Mouse (Mus musculus): Measurements from ENCODE around the gene Mical3.

Gene Mical3

DNA sequence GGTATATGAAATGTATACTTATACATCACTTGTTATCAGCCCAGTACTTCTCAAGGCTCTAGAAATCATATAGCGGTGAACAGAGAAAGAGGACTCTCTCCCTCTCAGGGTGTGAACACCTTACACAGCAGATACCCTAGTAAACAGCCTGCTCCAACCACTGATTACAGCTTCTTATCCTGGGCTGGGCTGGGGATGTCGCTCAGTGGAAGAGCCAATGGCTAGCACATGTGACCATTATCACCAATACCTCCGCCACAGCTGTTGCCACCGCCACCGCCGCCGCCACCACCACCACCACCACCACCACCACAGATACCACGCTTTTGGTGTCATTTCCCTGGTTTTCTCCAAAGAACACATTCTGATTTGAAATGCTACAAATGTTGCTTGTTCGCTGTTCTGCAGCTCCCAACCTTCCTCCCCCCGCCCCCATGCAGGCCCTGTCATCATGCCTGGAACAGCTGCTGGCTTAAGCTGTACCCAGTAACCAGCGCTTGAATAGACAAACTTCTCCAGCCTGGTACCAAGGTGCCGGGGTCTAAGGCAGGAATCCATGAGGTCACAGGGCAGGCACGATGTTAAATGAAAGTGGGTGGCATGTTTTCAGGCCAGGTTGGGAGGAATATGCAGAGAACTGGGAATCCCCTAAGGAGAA is 78.7 kb downstream of the Mical3 start:
- no peak for DNase-seq (ENCODE audit: low read depth)

DNA sequence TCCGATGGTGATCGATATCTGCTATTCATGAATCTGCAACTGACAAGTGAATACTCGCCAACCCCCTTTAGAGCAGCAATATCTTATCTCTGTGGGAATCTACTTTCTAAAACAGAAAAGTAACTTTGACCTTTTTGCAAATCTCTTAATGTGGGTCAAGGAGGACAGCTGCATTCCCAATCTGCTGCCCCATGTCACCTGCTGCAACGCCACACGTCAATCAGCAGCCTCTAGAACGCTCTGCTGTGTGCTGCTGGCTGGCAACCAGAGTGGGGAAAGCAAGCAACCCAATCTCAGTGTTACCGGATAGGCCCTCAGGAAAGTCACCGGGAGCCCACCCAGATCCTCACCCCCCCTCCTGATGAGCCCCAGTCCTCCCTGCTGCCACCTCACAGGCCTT is 79.4 kb downstream of the Mical3 start:
- no peak for DNase-seq (ENCODE audit: low read depth)

DNA sequence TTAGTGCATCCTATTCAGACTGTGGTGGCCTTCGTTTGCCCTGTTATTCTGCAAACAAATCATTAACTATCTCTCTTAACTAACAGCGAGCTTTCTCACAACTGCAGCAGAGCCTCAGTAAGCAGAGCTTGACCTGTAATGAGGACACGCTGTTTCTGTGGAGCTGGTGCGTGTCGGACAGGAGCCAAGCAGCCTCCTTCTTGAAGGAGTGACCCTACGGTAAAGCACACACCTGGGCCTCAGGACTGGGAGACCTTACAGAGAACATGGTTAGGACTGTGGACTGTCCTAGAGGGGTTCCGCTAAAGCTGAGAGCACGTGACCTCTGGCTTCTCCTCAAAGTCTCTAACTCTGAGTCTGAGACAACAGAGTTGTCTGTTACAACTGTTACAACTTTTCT is 82.1 kb downstream of the Mical3 start:
- no peak for DNase-seq (ENCODE audit: low read depth)

DNA sequence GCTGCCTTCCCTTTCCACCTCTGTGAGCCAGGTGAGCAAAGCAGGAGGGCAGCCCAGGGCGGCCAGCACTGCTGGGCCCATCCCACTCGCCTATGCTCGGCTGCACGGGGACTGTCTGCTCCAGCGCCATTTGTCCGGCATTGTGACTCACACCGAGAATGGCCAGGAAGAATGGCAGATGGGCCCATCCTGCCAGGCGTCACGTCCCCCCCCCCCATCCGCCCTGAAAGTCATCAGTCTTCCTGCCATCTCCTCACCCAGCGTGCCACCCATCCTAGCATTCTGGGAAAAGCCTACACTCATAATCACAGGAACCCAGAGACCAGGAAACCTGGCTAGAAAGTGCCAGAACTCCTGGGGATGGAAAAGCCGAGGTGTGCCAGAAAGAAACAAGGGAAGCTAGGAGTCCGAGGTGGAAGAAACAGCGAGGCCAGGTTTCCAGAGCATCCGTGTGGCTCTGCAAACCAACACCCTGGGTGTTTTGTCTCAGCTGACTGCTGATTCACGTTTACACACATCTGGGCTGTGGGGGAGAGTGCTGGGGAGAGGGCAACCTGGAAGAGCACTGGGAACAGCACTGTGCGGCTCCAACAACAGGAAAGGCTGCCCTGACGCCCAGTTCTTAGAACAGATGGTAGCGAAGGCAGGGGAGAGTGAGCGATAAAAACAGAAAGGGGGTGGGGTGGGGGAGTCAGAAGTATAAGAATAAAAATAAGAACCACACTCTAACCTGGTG is 85.3 kb downstream of the Mical3 start:
- DNase-seq (ENCODE audit: low read depth), result no peak

DNA sequence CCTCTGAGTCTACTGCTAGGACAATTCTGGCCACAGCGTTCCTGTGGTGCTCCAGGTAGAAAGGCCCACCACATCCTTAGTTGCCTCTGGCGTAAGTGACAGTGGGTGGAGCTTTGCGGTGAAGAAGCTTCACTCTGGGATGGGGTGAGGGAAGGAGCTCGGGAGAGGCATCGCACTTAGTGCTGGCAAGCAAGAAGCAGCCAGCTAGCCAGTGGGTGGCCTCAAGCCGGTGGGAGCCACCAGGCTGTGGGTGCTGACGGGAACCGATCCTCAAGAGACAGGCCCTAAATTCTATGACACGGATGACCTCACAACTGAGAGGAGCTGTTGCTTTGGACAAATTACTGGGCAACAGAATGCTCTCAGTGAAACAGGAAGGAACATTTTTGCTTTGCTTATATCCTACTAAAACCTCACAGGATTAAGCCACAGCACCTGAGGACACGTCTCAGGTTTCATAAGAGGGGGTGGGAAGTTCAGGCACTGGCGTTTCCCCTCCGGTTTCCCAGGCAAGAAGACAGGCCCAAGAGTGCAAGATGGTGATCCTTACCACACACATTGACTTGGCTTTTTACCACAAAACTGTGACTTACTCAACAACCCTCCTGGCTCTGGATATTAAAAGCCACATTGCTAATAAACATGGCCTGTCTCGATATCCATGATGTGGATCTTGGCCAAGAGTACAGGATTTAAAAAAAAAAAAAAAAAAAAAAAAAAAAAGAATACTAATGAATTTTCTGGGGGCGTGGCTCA is 87.2 kb downstream of the Mical3 start:
- no peak for DNase-seq (ENCODE audit: low read depth)

DNA sequence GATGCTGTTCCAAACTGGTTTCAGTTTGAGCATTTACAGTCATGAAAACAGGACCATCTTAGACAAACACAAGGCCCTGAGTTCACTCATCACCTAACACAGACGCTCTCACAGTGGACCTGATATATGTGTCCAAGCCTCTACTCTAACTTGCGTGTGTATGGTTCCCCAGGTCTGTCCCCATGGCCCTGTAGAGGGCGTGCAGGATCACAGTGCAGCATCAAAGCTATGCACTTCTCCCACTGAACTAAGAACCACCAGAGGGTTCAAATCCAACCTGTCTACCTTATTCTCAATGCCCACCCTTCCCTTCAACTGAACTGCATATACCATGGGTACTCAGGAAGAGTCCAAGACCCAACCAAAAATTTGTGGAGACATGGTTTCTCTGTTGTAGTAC is 91.1 kb downstream of the Mical3 start:
- DNase-seq (ENCODE audit: low read depth), result no peak

DNA sequence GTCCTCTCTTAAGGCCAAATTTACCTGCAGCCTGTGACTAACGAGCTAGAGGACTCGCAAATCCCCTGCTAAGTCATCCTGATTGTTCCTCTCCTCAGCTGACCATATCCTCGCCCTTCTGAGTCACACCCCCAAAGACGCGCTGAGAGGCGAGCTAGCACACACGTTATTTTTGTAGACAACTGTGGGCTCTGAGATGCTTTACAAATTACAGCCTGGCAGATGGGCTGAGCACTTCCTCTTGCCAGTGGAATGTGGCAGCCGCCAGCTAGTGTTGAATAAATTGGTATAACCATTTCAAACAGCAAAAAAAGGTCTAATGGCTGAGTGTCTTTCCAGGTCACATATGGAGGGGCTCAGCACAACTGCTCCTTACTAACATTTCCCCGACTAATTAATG is 91.5 kb downstream of the Mical3 start:
- no peak for DNase-seq (ENCODE audit: low read depth)

DNA sequence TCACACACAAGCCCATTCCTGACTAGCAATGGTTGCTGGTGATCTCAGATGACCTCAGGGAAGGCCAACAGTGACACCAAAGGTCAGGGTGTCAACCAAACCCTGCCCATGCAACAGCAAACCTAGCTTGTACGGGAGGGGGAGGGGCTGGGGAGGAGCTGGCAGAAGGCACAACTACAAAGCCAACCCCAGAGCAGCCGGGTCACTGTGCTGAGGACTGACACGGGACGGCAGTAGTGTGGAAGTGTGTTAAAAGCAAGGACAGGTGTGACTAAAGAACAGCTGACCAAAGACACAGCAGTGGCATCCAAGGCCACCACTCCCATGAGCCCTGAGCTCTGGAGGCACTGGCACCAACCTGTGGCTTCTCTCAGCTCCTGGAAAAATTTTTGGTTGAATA is 93.7 kb downstream of the Mical3 start:
- no peak for DNase-seq (ENCODE audit: low read depth)

DNA sequence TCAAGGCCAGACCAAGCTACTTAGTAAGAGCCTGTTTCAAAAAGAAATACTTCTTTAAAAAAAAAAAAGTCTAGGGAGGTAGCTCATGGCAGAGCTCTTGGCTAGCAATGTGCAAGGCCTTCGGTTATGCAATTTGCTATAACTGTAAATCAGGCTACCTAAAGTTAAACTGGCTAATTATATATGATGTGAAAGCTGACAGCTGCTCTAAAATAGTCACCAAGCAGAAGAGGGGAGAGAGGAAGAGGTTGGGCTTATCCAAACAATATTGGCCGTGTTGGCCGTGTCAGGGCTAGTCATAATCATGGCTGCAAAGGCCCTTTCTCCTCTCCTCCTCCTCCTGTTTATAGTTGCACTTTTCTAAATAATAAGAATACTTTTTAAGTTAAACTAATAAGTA is 94.9 kb downstream of the Mical3 start:
- DNase-seq (ENCODE audit: low read depth), result no peak

DNA sequence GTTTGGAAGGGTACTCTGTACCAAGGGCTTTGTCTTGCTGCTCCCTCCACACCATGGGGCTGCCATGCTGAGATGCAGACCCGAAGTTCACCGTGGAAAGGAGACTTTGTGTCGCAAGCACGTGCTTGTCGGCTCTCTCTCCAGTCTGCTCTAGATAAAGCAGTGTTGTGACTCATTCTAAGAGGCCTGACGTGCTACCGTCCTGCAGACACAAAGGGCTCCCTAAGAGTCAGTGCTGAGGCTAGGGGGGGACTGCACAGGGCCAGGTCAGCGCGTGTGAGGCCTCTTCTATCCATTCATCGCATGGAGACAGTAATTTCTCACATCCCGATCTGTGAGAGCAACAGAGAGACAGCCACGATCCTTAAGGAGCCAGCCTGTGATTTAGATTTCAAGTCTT is 95.5 kb downstream of the Mical3 start:
- no peak for DNase-seq (ENCODE audit: low read depth)

DNA sequence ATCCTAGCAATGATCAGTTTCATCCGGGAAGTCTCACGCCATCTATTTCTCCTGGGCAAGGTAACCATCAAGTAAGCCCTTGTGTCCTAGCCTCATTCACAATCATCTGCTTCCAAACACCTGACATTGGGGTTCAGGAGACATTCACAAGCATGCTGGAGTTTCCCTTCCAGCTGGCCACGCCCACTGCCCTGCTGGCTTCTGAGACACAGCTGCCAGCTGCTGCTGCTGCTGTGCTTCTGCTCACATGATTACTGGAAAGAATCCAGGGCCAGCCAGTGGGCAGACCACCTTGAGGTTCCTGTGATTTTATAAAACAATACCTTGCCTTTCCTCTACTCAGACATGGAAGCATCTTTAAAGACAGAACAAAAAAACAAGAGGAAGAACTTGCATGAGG is 97.5 kb downstream of the Mical3 start:
- DNase-seq (ENCODE audit: low read depth), result peak; percentile 26

DNA sequence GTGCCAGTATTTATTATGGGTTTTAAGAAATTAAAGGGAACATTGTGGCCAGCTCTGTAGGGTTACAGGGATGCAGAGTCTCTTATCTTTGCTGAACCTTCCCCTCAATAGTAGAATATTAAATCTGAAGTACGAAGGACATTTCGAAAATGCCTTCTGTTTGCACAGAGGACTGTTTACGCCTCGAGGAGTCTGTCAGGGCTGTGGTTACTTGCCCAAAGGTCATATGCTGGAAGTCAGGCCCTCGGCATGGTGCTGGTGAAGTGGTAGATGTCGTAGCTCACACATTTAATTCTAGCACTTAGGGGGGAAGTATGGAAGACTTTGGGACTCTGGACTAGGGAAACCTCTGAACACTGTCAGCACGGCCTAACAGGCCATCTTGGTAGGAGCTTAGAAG is 99.4 kb downstream of the Mical3 start:
- no peak for DNase-seq (ENCODE audit: low read depth)

DNA sequence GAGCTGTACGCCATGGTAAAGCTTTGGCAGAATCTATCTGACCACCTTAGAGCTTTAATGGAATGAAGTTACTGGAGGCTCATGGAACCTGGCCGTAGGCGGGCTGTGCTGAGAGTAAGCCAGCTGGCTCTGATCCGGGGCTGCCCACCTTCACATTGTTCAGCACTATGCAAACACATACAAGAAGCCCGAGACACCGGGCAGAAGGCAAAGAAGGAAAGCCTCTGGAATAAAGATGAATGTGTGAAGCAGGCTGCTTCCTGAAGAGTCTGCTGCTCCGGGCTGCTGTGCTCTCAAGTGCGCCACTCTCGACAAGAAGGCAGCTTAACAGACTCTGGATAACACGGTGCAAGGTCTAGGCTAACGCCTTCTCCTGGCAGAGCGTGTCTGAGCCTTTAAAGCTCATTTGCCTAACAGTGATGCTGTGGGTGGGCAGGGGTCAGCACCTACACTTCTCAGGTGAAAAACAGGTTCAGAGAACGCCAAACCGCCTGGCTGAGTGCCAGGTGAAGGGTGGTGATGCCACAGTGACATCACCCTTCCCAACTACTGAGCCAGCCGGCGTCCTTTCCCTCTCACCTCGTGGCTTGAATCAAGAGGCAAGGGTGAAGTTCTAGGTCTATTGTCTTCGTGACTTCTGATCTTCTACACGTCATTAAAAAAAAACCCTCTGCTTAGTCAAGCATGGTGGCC is 100.8 kb downstream of the Mical3 start:
- DNase-seq (ENCODE audit: low read depth), result no peak

DNA sequence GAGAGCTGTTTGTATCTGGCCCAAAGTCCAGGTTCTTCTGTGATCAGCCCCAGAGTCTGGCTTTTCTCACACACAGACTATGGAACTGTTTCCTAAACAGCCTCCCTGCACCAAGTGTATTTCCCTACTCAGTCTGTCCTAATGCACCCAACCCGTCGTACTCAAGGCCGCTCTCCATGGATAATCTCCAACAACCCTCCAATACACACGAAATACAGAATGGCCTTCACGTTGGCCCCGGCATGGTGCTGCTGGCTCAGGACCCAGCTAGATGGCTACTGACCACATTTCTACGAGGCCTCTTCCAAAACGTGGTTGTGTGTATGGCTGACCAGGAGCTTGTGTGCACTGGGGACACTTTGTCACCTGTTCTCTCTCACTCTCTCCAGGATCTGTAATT is 102.3 kb downstream of the Mical3 start:
- DNase-seq (ENCODE audit: low read depth), result no peak

DNA sequence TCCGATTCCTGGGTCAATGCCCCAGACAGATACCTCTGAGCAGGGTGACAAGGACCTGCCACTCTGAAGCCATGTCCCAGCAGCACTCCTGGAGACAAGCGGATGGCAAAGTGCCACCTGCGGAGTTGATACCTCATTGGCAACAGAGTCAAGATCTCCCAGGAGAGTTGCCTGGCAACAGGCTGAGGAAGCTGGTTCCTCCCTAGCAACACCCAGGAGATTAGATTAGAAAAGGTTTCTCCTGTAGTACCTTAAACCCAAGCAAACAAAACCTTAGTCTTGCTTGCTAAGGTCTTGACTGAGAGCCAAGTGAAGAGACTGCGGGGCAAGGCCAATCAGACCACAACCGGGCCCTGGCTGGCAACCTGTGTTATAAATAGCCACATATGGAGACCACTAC is 103.5 kb downstream of the Mical3 start:
- DNase-seq (ENCODE audit: low read depth), result no peak

DNA sequence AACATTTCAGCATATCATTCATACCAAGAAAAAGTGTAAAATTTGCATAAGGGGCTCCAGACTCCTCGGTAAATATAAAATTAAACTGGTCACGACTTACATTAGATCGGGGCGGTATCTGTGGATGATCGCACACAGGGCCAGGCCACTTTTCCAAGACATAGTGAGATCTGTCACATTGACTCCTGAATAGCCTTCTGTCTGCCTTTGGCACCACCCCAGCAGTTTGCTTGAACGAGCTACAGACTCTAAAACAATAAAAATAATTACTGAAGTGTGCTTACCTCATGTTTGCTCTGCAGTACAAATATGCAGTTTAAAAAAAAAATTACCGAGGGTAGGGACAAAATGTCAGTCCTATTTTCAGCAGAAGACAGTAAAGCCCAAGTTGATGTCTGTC is 103.9 kb downstream of the Mical3 start:
- no peak for DNase-seq (ENCODE audit: low read depth)

DNA sequence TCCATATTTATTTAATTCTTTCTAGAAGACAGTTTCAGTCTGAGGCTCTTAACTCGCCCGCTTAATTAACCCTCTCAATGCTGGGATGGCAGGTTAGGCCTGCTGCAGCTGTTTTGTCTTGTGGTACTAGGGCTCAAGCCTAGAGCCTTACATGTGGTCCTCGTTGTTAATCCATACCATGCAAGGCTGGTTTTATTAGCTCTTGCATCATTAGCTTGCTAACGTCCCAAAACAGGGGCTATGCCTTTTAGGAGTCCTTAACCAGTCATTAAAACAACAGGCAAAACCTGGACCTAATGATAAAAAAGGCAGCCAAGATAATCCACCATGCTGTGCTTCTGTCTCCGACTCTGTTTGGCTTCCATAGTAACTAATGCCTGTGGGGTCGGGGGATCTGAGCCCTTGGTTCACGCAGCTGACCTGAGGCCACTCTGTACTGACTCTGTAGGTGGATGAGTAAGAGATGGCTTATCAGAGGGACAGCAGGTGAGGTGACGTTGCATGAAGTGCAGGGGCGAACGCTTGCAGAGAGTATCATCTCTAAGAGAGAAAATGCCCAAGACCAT is 104.7 kb downstream of the Mical3 start:
- DNase-seq (ENCODE audit: low read depth), result no peak

DNA sequence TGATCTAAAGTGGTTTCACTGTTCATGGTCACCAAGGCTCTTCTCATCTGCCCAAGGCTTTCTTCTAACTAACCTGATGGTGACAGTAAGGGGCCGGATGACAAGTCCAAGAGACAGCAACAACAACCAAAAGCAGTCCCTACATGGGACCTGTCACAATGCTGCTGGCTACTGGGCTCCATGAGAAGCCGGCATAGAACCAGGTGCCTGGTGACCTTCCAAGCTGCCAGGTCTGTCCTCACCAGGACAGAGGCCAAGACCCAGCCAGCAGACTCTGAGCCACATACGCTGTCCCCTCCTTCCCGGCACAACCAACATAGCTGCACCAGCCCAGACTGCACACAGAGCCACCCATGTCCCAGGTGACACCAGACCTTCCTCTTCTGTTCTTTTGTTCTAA is 112.7 kb downstream of the Mical3 start:
- DNase-seq (ENCODE audit: low read depth), result peak; percentile 21

DNA sequence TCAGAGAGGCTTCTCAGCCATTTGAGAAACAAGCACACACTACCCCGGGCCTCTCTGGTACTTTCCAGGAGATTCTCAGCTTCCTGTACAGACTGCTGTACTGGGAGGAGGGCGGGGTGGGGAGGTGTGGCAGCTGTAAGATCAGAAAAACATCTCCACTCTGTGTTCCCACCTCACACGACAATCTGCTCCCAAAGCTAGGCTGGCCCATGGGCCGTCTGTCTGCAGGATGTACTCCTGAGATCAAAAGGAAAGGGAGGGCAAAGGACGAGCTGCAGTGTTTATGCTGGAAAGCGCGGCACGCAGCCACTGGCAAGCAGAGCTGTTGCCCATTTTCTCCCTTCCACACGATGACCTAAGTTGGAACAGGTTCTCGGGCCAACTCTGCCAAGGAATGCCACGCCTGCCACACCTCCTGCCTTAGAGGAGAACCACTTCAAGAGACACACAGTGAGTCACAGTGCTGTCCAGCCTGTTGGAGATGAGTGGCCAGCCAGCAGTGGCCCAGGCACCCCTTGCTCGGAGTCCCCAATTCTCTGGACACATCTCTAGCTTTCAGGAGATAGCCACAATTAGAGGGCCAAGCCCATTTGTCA is 113.3 kb downstream of the Mical3 start:
- DNase-seq (ENCODE audit: low read depth), result peak; percentile 83

DNA sequence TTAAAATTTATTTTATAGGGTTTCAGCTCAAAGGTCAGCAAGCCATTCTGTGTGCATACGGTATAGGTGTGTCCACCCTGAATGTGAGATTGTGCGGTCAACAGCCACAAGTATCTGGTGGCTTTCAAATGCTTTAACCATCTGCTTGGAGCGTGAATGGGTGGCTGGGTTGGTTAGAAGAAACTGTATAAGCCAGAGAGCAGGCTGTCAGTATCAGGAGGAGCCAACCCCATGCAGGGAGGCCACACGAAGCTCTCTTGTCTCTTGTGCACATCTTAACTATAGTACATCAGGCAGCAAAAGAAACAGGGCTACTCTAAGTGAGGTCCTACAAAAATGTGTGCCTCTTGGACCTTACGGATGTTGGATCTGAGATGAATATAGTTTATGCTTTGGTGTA is 114.7 kb downstream of the Mical3 start:
- no peak for DNase-seq (ENCODE audit: low read depth)

DNA sequence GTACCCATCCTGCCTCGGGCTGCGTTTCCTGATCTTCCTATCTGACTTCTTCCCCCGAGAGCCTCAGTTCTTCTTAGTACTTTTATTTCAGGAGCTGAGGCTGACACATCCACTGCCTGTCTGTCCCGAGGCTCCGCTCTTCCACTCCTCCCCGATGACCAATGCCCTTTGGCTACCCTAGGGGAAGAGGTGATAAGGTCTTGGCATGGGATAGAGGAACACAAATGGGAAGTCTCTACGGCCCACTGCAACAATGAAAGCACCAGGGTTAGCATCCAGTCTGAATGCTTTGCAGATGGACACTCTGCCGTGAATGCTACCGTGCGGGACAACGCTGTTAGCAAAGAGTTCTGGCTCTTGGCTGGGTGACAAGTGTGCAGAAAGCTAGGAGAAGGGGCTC is 116.5 kb downstream of the Mical3 start:
- no peak for DNase-seq (ENCODE audit: low read depth)

DNA sequence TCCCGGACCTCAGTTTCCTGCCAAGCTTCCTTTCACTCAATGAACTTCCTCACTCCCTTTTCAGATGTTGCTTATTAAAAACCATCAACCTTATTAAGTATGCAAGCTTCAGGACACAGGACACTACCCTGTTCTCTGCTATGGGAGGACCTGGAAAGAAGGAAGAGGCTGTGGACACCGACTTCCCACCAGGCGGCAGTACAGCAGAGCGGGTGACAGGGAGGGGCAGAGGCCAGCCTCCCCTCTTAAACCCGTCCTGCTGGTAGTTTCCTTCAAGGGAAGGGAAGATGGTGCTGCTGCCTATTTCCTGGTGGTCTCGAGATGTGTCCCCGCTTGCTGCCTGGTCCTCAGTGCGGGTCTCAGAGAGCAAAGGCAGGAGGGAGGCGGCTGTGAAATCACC is 117.0 kb downstream of the Mical3 start:
- peak; percentile 55 for DNase-seq (ENCODE audit: low read depth)

Data from induced T-regulatory cell, adult 2 months (primary cell).